Mouse (Mus musculus) brain, embryonic 14.5 days (tissue): ENCODE results near the gene Rnf182. TPM values are rescaled to one million over a fixed set of nuclear protein-coding genes. Genes with fewer than 3 reads are reported as not detected.

Experiments used
- DNase-seq: peaks from one replicate; pipeline ENCODE4 v3.0.0-alpha.2; 2011; ENCODE audit warnings: low read depth
- CTCF ChIP-seq: fragments of 200-500 bp; IDR thresholded peaks from 2 replicates; pipeline ENCODE4 v1.5.1; 2012; ENCODE audit warnings: inconsistent platforms, mild to moderate bottlenecking, moderate library complexity, borderline replicate concordance; ENCODE audit not compliant: insufficient read depth, insufficient read length; ENCODE audit errors: extremely low read depth
- POLR2A ChIP-seq: fragments of 200-500 bp; IDR thresholded peaks from 2 replicates; pipeline ENCODE4 v1.6.1; 2012; ENCODE audit warnings: mild to moderate bottlenecking, inconsistent platforms, borderline replicate concordance; ENCODE audit not compliant: poor library complexity, insufficient read depth, insufficient read length, severe bottlenecking; ENCODE audit errors: extremely low read depth
- polyA plus RNA-seq: library from polyadenylated mRNA; depleted of rRNA; stranded (reverse); fragments of >200 nt; gene quantifications from 2 replicates; pipeline ENCODE4 v1.2.3, GENCODE M21; 2012; rRNA removed

Rnf182 gene
- polyA plus RNA-seq: 26.8 and 27.2 TPM in 2 replicates

DNA sequence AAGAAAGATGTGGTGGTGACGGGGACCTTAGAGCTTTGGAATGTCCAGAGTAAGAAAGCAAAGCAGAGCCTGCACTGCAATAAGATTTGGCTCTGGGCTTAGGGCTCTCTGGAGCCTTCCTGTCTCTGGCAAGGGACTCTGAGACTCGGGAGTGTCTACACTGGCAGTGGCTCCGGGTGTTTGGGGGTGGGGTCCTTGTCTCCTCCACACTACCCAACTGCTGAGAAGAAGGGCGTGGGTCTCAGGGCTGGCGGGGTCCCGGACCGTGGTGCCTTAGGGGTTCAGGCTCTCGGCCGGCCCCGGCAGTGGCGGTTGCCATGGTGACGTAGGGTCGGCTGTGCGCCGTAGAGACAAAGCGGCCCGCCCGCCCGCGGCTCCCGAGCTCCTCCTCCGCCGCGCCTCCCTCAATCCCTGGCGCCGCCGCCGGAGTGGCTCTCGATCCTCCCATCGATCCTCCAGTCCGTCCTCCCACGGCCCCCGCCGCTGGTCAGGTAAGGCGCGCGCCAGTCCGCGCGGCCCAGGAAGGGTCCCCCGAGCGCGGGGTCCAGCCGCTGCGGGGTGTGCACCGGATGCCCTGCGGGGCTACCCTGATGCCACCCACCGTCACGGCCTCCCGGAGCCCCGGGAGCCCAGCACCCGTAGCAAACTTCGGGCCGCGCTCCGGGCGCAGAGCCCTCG, at the start of gene Rnf182:
Gene Rnf182, plus strand, starts transcription at position 134 of the 678 bp plus-strand sequence.
- TF ChIP-seq CTCF (no peak), POLR2A (0 out of 2 replicates have a peak, but pooled peaks have one; percentile 22)
- DNase-seq: peak; percentile 95

DNA sequence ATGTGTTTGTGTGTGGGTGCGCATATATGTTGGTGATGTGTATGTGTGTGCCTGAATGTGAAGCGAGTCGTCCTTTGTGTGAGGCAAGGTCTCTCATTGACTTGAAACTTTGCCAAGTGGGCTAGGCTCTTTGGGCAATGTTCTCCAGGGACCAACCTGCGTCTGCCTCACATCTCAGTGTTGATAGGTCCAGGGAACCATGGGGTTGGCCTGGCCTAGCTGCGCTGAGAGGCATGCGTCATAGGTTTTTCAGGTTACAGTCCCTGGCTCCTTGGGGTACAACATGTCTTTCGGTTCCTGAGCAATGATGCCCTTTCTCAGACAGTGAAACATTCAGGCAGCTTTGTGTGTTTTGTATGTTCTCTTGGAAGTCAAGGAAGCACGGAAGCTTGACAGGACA, 49.3 kb upstream of the Rnf182 start:
- TF ChIP-seq POLR2A: no peak
- TF ChIP-seq CTCF: no peak
- DNase-seq: no peak

DNA sequence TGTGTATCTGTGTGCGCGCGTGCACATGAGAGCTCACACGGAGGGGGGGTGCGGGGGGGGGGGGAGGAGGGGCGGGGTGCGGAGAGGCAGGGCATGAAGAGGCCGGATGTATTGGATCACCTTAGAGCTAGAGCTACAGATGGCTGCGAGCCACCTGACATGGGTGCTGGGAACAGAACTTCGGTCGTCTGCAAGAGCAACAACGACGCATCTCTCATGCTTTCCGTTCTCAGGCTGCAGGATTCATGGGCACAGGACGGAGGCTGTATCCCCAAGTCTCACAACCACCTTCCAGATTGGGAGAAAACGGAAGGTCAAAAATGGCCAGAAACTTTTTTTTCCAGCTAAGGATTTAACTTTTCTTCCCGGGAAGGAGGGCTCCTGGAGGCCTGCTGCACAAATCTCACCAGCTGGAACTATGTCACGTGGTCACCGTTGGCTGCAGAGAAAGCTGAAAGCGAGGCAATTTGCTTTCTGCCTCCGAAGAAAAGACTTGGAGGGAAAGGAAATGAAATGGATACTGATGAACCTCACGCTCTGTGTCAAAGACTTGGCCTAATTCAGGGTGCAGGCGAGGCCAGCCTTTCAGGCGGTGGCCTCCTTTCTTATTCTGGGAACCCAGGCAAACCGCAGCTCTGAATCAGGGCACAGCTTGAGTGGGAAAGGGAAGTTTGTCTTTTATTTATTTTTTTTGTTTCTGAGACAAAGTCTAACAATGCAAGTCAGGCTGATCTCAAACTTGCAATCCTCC, 48.2 kb upstream of the Rnf182 start:
- TF ChIP-seq POLR2A (no peak), CTCF (no peak)
- peak; percentile 85 for DNase-seq

DNA sequence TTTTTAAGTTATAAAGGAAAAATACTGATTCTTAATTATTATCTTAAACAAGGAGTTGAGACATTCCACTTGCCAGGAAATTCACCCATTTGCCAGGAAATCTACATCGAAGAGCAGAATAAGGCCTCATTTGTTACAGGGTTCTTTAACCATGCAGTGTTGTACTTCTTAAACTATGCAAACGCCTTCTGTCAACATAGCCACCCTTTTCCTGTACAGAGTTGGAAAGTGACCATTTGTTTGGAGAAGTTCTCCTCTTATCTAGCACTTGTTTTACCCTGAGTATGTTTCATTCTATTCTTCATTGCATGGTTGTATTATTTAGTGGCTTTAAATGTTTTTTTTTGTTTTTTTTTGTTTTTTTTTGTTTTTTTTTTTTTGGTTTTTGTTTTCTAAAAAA, 41.5 kb upstream of the Rnf182 start:
- TF ChIP-seq CTCF: no peak
- no peak for TF ChIP-seq POLR2A

DNA sequence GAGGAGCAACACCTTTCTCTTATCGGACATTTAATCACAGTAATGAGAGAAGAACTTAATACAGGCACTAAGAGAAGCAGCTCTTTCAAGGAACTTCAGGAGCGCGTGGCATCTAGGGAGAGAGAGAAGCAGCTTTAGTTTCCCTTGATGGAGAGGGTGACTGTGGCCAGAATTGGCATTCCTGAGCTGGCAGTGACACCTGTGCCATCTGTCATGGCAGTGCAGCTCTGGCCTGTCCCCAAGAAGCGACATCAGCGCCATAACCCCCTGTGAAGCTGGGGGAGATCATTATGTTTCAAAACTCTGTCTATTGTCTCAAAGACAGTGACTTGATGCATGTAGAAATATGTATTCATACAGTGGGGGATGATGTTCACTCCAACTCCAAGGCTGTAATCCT, 40.1 kb upstream of the Rnf182 start:
- TF ChIP-seq POLR2A: no peak
- no peak for TF ChIP-seq CTCF

More for the DNA sequence above, 41.5 kb upstream of the Rnf182 start:
- DNase-seq: no peak

DNA sequence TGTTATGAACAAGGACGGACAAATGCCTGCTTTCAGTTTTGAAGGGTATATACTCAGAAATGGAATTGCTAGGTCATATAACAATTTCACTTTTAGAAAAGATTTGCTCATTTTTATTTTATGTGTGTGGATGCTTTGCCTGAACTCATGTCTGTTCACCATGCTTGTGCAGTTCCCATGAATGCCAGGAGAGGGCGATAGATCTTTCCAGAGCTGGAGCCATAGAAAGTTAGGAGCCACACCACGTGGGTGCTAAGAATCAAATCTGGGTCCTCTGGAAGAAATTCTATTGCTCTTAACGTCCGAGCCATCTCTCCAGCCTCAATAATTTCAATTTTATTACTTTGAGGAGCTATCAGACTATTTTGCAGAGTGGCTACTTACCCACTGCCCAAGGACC, 38.3 kb upstream of the Rnf182 start:
- no peak for DNase-seq
- TF ChIP-seq CTCF: peak; percentile 49; the same call in 1 of the 2 replicates
- TF ChIP-seq POLR2A: no peak

More for the DNA sequence above, 40.1 kb upstream of the Rnf182 start:
- DNase-seq: no peak

DNA sequence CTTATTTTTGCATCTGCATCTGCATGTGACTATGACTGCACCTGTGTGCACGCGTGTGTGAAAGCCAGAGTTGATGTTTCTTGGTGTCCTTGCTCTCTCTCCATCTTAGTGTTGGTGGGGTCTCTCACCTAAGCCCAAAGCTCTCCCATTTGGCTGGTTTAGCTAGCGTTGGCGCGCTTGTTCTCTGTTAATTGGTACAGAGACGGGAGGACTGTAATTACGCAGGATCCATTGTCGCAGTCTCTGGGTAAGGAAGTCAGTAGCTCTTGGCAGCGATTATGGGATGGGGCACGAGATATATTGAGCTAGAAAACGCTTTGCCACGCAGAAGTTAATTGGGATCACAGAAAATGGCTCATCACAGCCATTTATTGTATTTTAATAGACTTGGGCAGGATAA, 37.7 kb upstream of the Rnf182 start:
- no peak for TF ChIP-seq CTCF
- TF ChIP-seq POLR2A: no peak
- peak; percentile 78 for DNase-seq

DNA sequence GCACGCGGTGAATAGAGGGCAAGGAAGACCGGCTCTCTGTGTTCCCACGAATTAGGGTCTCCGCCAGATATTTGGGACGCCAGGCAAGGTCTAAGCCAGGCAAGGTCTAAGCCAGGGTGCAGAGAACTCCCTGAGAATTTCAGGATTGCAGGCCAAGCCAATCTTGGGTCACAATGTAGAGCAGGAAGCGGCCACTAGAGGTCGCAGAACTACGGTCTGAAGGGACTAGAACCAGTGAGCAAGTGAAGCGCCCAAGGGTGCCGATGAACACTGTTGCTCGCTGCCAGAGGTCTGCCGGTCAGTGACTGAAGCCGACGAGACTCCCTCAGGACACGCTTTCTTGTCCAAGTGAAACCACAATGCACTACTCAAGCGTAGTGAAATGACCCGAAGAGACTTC, 35.8 kb upstream of the Rnf182 start:
- DNase-seq: peak; percentile 57
- TF ChIP-seq CTCF: peak; percentile 81
- TF ChIP-seq POLR2A: no peak

DNA sequence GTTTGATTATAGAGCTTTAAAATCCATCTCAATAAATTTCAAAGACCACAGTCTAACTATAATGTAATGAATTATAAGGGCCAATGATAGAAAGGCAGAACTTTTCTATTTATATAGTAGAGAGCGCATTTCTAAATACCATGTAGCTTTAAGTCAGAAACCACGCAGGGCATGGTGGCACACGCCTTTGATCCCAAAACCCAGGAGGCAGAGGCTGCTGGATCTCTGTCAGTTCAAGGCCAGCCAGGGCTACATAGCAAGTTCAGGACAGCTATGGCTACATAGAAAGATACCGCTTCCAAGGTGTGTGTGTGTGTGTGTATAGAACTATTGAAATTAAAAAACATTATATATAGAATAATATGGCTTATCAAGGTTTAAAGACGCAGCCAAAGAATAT, 34.8 kb upstream of the Rnf182 start:
- no peak for TF ChIP-seq POLR2A
- TF ChIP-seq CTCF: no peak
- no peak for DNase-seq

DNA sequence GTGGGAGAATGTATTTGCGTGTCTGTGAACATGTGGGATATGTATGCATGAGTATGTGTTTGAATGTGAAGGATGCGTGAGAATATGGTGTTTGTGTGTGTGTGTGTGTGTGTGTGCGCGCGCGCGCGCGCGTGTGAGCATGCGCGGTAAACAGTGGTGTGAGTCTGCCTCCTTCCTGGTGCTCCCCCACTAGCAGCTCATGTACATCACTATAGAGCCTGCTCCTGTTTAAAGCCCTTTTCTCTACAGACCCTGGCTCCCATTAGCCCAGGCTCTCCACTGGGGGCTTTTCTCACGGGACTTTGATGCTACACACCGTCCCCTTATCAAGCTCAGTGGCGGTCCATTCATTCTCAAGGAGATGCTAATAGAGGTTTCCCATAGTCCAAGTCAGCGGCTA, 32.5 kb upstream of the Rnf182 start:
- TF ChIP-seq CTCF (no peak), POLR2A (no peak)
- peak; percentile 74 for DNase-seq

DNA sequence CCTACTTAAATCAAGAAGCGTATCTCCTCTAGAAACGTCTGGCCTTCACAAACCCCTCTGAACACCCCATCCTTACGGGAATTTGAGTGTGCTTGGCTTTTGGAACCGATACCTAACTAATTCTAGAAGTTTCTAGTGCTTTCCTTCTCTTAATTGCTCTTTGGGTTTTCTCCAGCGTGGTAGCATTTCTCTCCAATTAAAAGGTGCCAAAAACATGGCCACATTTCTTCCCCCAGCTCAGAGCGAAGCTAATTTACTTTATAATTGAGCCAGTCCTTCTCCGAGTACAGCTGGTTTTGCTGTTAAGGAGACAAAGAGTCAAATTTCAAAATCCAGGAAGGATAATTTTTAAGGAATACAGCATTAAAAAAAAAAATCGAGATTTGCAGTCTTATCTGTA, 32.0 kb upstream of the Rnf182 start:
- TF ChIP-seq CTCF (no peak), POLR2A (no peak)
- DNase-seq: peak; percentile 88
